In genomic region chr11:98052129-98052988, GRCm38 (mm10) we compare ENCODE assay signal across 8 mouse cellular contexts. TPM values are rescaled to one million over a fixed set of nuclear protein-coding genes. Genes with fewer than 3 reads are reported as not detected.
DNase-seq lines count a peak whose midpoint lies in the region; ATAC-seq and TF ChIP-seq lines count a peak whose summit lies in the region.

No protein-coding gene starts in this region.

- H3K4me1 ChIP-seq in ES-E14 (ENCODE audit: control insufficient read depth in 2 of 2, insufficient read depth in 2 of 2, low read length in 2 of 2, poor library complexity in 1 of 2), result peaks cover 0 to 13% of the 10 kb centered on the region in 2 experiments; a peak in 2 of 4 replicates
- 0 out of 2 replicates have a peak, but pooled peaks cover 3% of the 10 kb centered on the region for H3K4me1 ChIP-seq in embryonic facial prominence, embryonic 14.5 days (ENCODE audit: control insufficient read depth, insufficient read depth, low read length)
- peaks cover 3% of the 10 kb centered on the region; the same call in 1 of the 2 replicates for H3K4me1 ChIP-seq in limb, embryonic 11.5 days (ENCODE audit: control insufficient read depth, insufficient read depth, low read length)
- peaks cover 30% of the 10 kb centered on the region for H3K4me1 ChIP-seq in neural tube, embryonic 12.5 days

- H3K27me3 ChIP-seq in embryonic facial prominence, embryonic 14.5 days (replicated peaks; ENCODE audit: control insufficient read depth, insufficient read depth, low read length), result peaks cover 52% of the 10 kb centered on the region
- peaks cover 31% of the 10 kb centered on the region for H3K27me3 ChIP-seq in limb, embryonic 11.5 days (ENCODE audit: control insufficient read depth, insufficient read depth, low read length)
- H3K27me3 ChIP-seq in neural tube, embryonic 12.5 days (replicated peaks), result peaks cover 44% of the 10 kb centered on the region

- H3K4me2 ChIP-seq in embryonic facial prominence, embryonic 14.5 days (ENCODE audit: low read depth, low read length), result peak overlapping the region; percentile 74
- peak overlapping the region; percentile 57 for H3K4me2 ChIP-seq in limb, embryonic 11.5 days (ENCODE audit: low read depth, severe bottlenecking)
- H3K4me2 ChIP-seq in neural tube, embryonic 12.5 days (replicated peaks), result peak overlapping the region; percentile 68

- H3K4me3 ChIP-seq in ES-E14 (ENCODE audit: insufficient read depth in 1 of 2, low read depth in 1 of 2, low read length in 2 of 2, poor library complexity in 1 of 2, severe bottlenecking in 1 of 2), result peak overlapping the region; percentile 60 to 83
- H3K4me3 ChIP-seq in embryonic facial prominence, embryonic 14.5 days (ENCODE audit: low read depth, low read length), result peak overlapping the region; percentile 44
- H3K4me3 ChIP-seq in limb, embryonic 11.5 days (ENCODE audit: low read depth, low read length), result peak overlapping the region; percentile 31
- peak overlapping the region; percentile 49 for H3K4me3 ChIP-seq in neural tube, embryonic 12.5 days

- WGBS in embryonic facial prominence, embryonic 14.5 days, result 0% methylated on average over 41 of the region's 83 CpGs
- under 1% methylated on average over 83 of the region's 83 CpGs for WGBS in limb, embryonic 11.5 days
- WGBS in neural tube, embryonic 12.5 days, result under 1% methylated on average over 83 of the region's 83 CpGs

- no peaks in the 10 kb centered on the region for H3K36me3 ChIP-seq in ES-E14 (ENCODE audit: control insufficient read depth, insufficient read depth, low read length, poor library complexity, severe bottlenecking)
- no peaks in the 10 kb centered on the region for H3K36me3 ChIP-seq in embryonic facial prominence, embryonic 14.5 days (ENCODE audit: control insufficient read depth, insufficient read depth, low read length)
- H3K36me3 ChIP-seq in limb, embryonic 11.5 days (ENCODE audit: control insufficient read depth, insufficient read depth, low read length), result no peaks in the 10 kb centered on the region
- H3K36me3 ChIP-seq in neural tube, embryonic 12.5 days, result no peaks in the 10 kb centered on the region

- ATAC-seq in embryonic facial prominence, embryonic 14.5 days (ENCODE audit: low read depth), result peak; percentile 22; the same call in 1 of the 2 replicates
- ATAC-seq in limb, embryonic 11.5 days (ENCODE audit: insufficient number of reproducible peaks, low FRiP score, low TSS enrichment, low read depth), result no peak
- peak; percentile 42 for ATAC-seq in neural tube, embryonic 12.5 days (ENCODE audit: low FRiP score, low read depth)

- in situ Hi-C loops in ES-E14 (cut with MboI; ENCODE audit: low sequenced_read_pairs in 2 of 2, unreplicated experiment in 2 of 2), result no loop called here

- H3K27ac ChIP-seq in ES-E14 (ENCODE audit: insufficient read depth, low read depth, low read length, poor library complexity, severe bottlenecking), result no peak overlapping the region
- H3K27ac ChIP-seq in embryonic facial prominence, embryonic 14.5 days (replicated peaks; ENCODE audit: low read depth, low read length), result no peak overlapping the region
- H3K27ac ChIP-seq in limb, embryonic 11.5 days (replicated peaks; ENCODE audit: low read depth, low read length), result no peak overlapping the region
- H3K27ac ChIP-seq in neural tube, embryonic 12.5 days, result no peak overlapping the region; the same call in 1 of the 2 replicates

- peak; percentile 23 for DNase-seq in kidney, adult 18-20 months
- no peak for DNase-seq in kidney, postnatal 14 days
- DNase-seq in ES-E14 (ENCODE audit: low read depth, low spot score), result no peak
- no peak for DNase-seq in embryonic facial prominence, embryonic 14.5 days (ENCODE audit: low spot score)
- DNase-seq in limb, embryonic 11.5 days (ENCODE audit: low spot score), result peak; percentile 55
- no peak for DNase-seq in urinary bladder, adult 18-20 months (ENCODE audit: low spot score in 2 of 2)
- DNase-seq in adrenal gland, adult 2 months, result no peak

- H3K9me3 ChIP-seq in ES-E14 (ENCODE audit: control insufficient read depth, insufficient read depth, low read depth, low read length), result no peaks in the 10 kb centered on the region
- no peaks in the 10 kb centered on the region for H3K9me3 ChIP-seq in embryonic facial prominence, embryonic 14.5 days (ENCODE audit: control insufficient read depth, low read length)
- no peaks in the 10 kb centered on the region for H3K9me3 ChIP-seq in limb, embryonic 11.5 days (ENCODE audit: control insufficient read depth, low read length)
- no peaks in the 10 kb centered on the region for H3K9me3 ChIP-seq in neural tube, embryonic 12.5 days

- H3K9ac ChIP-seq in ES-E14 (ENCODE audit: insufficient read depth, low read depth, low read length, poor library complexity, severe bottlenecking), result peak overlapping the region; percentile 46
- H3K9ac ChIP-seq in embryonic facial prominence, embryonic 14.5 days (ENCODE audit: low read depth, low read length), result peak overlapping the region; percentile 54
- H3K9ac ChIP-seq in limb, embryonic 11.5 days (ENCODE audit: low read length), result peak overlapping the region; percentile 47
- H3K9ac ChIP-seq in neural tube, embryonic 12.5 days, result peak overlapping the region; percentile 75

TF ChIP-seq in ES-E14, 5 proteins besides CTCF, POLR2A, EP300 and RAD21:
- TF ChIP-seq MAFK (IDR thresholded peaks at IDR 0.05; ENCODE audit: insufficient read depth, low read depth, low read length) (no peak), ZC3H11A (IDR thresholded peaks at IDR 0.05; ENCODE audit: borderline replicate concordance, low read depth, low read length) (no peak)

RNA-seq across cellular contexts. Expression of gene Stac2, which starts 0.9 kb away (rescaled TPM):
- 2.1 and 3.8 TPM in 2 replicates for total RNA-seq in ES-E14 (2012; rRNA removed)
- 0.51 and 0.54 TPM in 2 replicates for polyA plus RNA-seq in embryonic facial prominence, embryonic 14.5 days (2014; fragmentation: Nextera tagmentation; extraction: Ambion mirVana)
- polyA plus RNA-seq in limb, embryonic 11.5 days (2014; fragmentation: Nextera tagmentation; extraction: Ambion mirVana), result 0.17 and 0.51 TPM in 2 replicates
- 10.2 and 11.2 TPM in 2 replicates for polyA plus RNA-seq in neural tube, embryonic 12.5 days (2016; fragmentation: Nextera tagmentation; extraction: Ambion mirVana)
- 1 to 10 TPM; 3.6 to 4.0 TPM for total RNA-seq in adrenal gland, adult 2 months (2021)
- 0.71 and 0.83 TPM in 2 replicates for polyA plus RNA-seq in adrenal gland, adult 2 months (2012; rRNA removed)

RNA-seq across cellular contexts. Expression of gene Rpl19, which starts 25.8 kb away (rescaled TPM):
- total RNA-seq in ES-E14 (2012; rRNA removed), result 3,222 and 3,264 TPM in 2 replicates
- 1,126 and 1,148 TPM in 2 replicates for polyA plus RNA-seq in embryonic facial prominence, embryonic 14.5 days (2014; fragmentation: Nextera tagmentation; extraction: Ambion mirVana)
- polyA plus RNA-seq in limb, embryonic 11.5 days (2014; fragmentation: Nextera tagmentation; extraction: Ambion mirVana), result 1,171 and 1,244 TPM in 2 replicates
- polyA plus RNA-seq in neural tube, embryonic 12.5 days (2016; fragmentation: Nextera tagmentation; extraction: Ambion mirVana), result 709 and 737 TPM in 2 replicates
- 1,000 to 10,000 TPM; 1,223 to 1,284 TPM for total RNA-seq in adrenal gland, adult 2 months (2021)
- polyA plus RNA-seq in adrenal gland, adult 2 months (2012; rRNA removed), result 128 and 129 TPM in 2 replicates

RNA-seq across cellular contexts. Expression of gene Cacnb1, which starts 29.5 kb away (rescaled TPM):
- 6.2 and 12.0 TPM in 2 replicates for total RNA-seq in ES-E14 (2012; rRNA removed)
- polyA plus RNA-seq in embryonic facial prominence, embryonic 14.5 days (2014; fragmentation: Nextera tagmentation; extraction: Ambion mirVana), result 25.1 and 30.4 TPM in 2 replicates
- polyA plus RNA-seq in limb, embryonic 11.5 days (2014; fragmentation: Nextera tagmentation; extraction: Ambion mirVana), result 6.8 and 7.2 TPM in 2 replicates
- 38.2 and 40.9 TPM in 2 replicates for polyA plus RNA-seq in neural tube, embryonic 12.5 days (2016; fragmentation: Nextera tagmentation; extraction: Ambion mirVana)
- total RNA-seq in adrenal gland, adult 2 months (2021), result 1 to 10 TPM; 6.9 to 9.6 TPM
- polyA plus RNA-seq in adrenal gland, adult 2 months (2012; rRNA removed), result 14.4 and 14.5 TPM in 2 replicates

RNA-seq across cellular contexts. Expression of gene Arl5c, which starts 56.4 kb away (rescaled TPM):
- total RNA-seq in ES-E14 (2012; rRNA removed), result 2.9 and 4.4 TPM in 2 replicates
- 6.1 and 7.0 TPM in 2 replicates for polyA plus RNA-seq in embryonic facial prominence, embryonic 14.5 days (2014; fragmentation: Nextera tagmentation; extraction: Ambion mirVana)
- polyA plus RNA-seq in limb, embryonic 11.5 days (2014; fragmentation: Nextera tagmentation; extraction: Ambion mirVana), result 9.5 and 9.9 TPM in 2 replicates
- 6.8 and 8.6 TPM in 2 replicates for polyA plus RNA-seq in neural tube, embryonic 12.5 days (2016; fragmentation: Nextera tagmentation; extraction: Ambion mirVana)
- total RNA-seq in adrenal gland, adult 2 months (2021), result 1 to 10 TPM in 1 of 2 experiments, under 1 TPM in 1; 0.29 to 1.2 TPM
- 0.43 and 0.87 TPM in 2 replicates for polyA plus RNA-seq in adrenal gland, adult 2 months (2012; rRNA removed)

Comparison
In these comparisons a context has a peak if more than half of its experiments do, and no peak if none do; other contexts are left out.
1. DNase-seq: peak in kidney, adult 18-20 months (single experiment) and limb, embryonic 11.5 days (single experiment); none in kidney, postnatal 14 days (single experiment), ES-E14 (single experiment), embryonic facial prominence, embryonic 14.5 days (single experiment), urinary bladder, adult 18-20 months (0 of 2) and adrenal gland, adult 2 months (single experiment).
2. Peak in every context shown above with its lines, with median percentiles within 50 percentile points of each other: H3K4me3 ChIP-seq, H3K9ac ChIP-seq and H3K4me2 ChIP-seq.